Mouse (Mus musculus) stomach, embryonic 16.5 days (tissue): ENCODE data around the gene Rnf111. TPM values are rescaled to one million over a fixed set of nuclear protein-coding genes. Genes with fewer than 3 reads are reported as not detected.
A peak's percentile ranks its signal among the peaks of the same experiment; 100 is the strongest.

Experiments used
- ATAC-seq: fragments of 200-750 bp; cut with Nextera tagmentation; 2 replicates; pipeline ENCODE4 v1.8.0; 2017; ENCODE audit warnings: moderate number of reproducible peaks, moderate TSS enrichment; ENCODE audit not compliant: insufficient read depth, low FRiP score
- H3K27ac ChIP-seq: fragments of 300-500 bp; sonication (generic); 2 replicates; pipeline ENCODE4 v1.5.1; 2014; ENCODE audit warnings: low read length
- H3K27me3 ChIP-seq: fragments of 300-500 bp; sonication (generic); 2 replicates; pipeline ENCODE4 v1.6.1; 2014; ENCODE audit warnings: low read length, control low read depth, mixed read lengths; ENCODE audit not compliant: control insufficient read depth, insufficient read depth
- H3K36me3 ChIP-seq: fragments of 300-500 bp; sonication (generic); 2 replicates; pipeline ENCODE4 v1.6.1; 2014; ENCODE audit warnings: low read length; ENCODE audit not compliant: control insufficient read depth, insufficient read depth
- H3K4me1 ChIP-seq: fragments of 300-500 bp; sonication (generic); 2 replicates; pipeline ENCODE4 v1.6.1; 2014; ENCODE audit warnings: low read length, control low read depth, mixed read lengths; ENCODE audit not compliant: control insufficient read depth, insufficient read depth
- H3K4me2 ChIP-seq: fragments of 300-500 bp; sonication (generic); 2 replicates; pipeline ENCODE4 v1.6.1; 2014; ENCODE audit warnings: low read depth, low read length, mixed read lengths
- H3K4me3 ChIP-seq: fragments of 300-500 bp; sonication (generic); replicated peaks from 2 replicates; pipeline ENCODE4 v1.5.1; 2014; ENCODE audit warnings: mild to moderate bottlenecking, low read length
- H3K9ac ChIP-seq: fragments of 300-500 bp; sonication (generic); 2 replicates; pipeline ENCODE4 v1.6.1; 2014; ENCODE audit warnings: low read length
- H3K9me3 ChIP-seq: fragments of 300-500 bp; sonication (generic); replicated peaks from 2 replicates; pipeline ENCODE4 v1.6.1; 2016; ENCODE audit warnings: low read length, control low read depth; ENCODE audit not compliant: control insufficient read depth
- WGBS: fragments of 180-500 bp; shearing (Covaris S2); extraction: QIAGEN DNeasy Blood & Tissue Kit; methylation state at CpG from one replicate; pipeline ENCODE4 v1.1.7; 2014; 5-methylcytosine and 5-hydroxymethylcytosine counted together
- microRNA-seq: library from miRNA; unstranded; fragments of <30 nt; microRNA quantifications from one replicate; pipeline ENCODE4, GENCODE M21; 2016
- polyA plus RNA-seq: library from polyadenylated mRNA; unstranded; fragments of >200 nt; fragmentation: Nextera tagmentation; extraction: Ambion mirVana; gene quantifications from 2 replicates; pipeline ENCODE4 v1.2.1, GENCODE M21; 2015

The Rnf111 gene
- polyA plus RNA-seq, 1 experiment from 2014 or later = 20.6 TPM

GRCm38 (mm10) chr9:70383750-70384149, 119.8 kb downstream of the Rnf111 start:
- Histone ChIP-seq H3K4me1 (no peaks in the 10 kb centered on the region), H3K27me3 (no peaks in the 10 kb centered on the region), H3K9me3 (no peaks in the 10 kb centered on the region), H3K9ac (no peak overlapping the region), H3K4me2 (no peak overlapping the region), H3K27ac (no peak overlapping the region), H3K4me3 (no peak overlapping the region), H3K36me3 (peaks cover 11% of the 10 kb centered on the region)
- 72% methylated on average over 10 of the region's 10 CpGs for WGBS
- ATAC-seq = no peak

- Histone ChIP-seq H3K27me3 (no peaks in the 10 kb centered on the region), H3K36me3 (peaks cover 24% of the 10 kb centered on the region), H3K4me2 (no peak overlapping the region), H3K4me3 (no peak overlapping the region), H3K9me3 (no peaks in the 10 kb centered on the region), H3K9ac (no peak overlapping the region), H3K4me1 (no peaks in the 10 kb centered on the region), H3K27ac (no peak overlapping the region)
- 76% methylated on average over 12 of the region's 12 CpGs for WGBS
- ATAC-seq = no peak
Measured at GRCm38 (mm10) chr9:70382091-70382490, 121.4 kb downstream of the Rnf111 start.

- Histone ChIP-seq H3K27ac (no peak overlapping the region), H3K4me1 (no peaks in the 10 kb centered on the region), H3K27me3 (no peaks in the 10 kb centered on the region), H3K9me3 (no peaks in the 10 kb centered on the region), H3K4me2 (no peak overlapping the region), H3K9ac (no peak overlapping the region), H3K4me3 (no peak overlapping the region), H3K36me3 (peaks cover 31% of the 10 kb centered on the region)
- WGBS = 81% methylated on average over 7 of the region's 7 CpGs
- ATAC-seq = no peak
Measured at GRCm38 (mm10) chr9:70379502-70380467, 123.7 kb downstream of the Rnf111 start.

Small RNAs within 50 kb of the gene (microRNA-seq; reads per million reads assigned to microRNA genes)
- 3.0 reads per million, percentile 16 among the genes with 10 or more reads in this experiment for gene Mir5626

Other genes with a start within 250 kb of the Rnf111 start
- 146 TPM in 2 replicates for gene Ccnb2, start 82.2 kb downstream of the Rnf111 start, polyA plus RNA-seq
- 47.1 and 49.6 TPM in 2 replicates for gene Sltm, start 39.0 kb upstream of the Rnf111 start, polyA plus RNA-seq
- gene Gm10642, start 152.5 kb upstream of the Rnf111 start, polyA plus RNA-seq = 0.12 and 0.19 TPM in 2 replicates
- 6.8 and 8.9 TPM in 2 replicates for gene Mindy2, start 153.4 kb upstream of the Rnf111 start, polyA plus RNA-seq
- gene Adam10, start 175.3 kb upstream of the Rnf111 start, polyA plus RNA-seq = 84.8 and 85.7 TPM in 2 replicates